Mouse (Mus musculus): Measurements from ENCODE around the gene Slc25a33. TPM values are rescaled to one million over a fixed set of nuclear protein-coding genes. Genes with fewer than 3 reads are reported as not detected.

Slc25a33 gene
- 7.2 and 7.3 TPM in 2 replicates for polyA plus RNA-seq (2012; rRNA removed)

GRCm38 (mm10) chr4:149774094-149774470 lies at the start of gene Slc25a33:
Gene Slc25a33, minus strand, starts transcription at chr4:149774277.
- no peaks in the 10 kb centered on the region for H3K36me3 ChIP-seq (ENCODE audit: control insufficient read depth, insufficient read depth, low read length)
- TF ChIP-seq POLR2A (IDR thresholded peaks at IDR 0.05; ENCODE audit: control insufficient read depth, extremely low read depth, insufficient read depth, low read length, poor library complexity) = peak; percentile 83
- peak; percentile 73; the same call in 1 of the 2 replicates for TF ChIP-seq CTCF (IDR thresholded peaks at IDR 0.05; ENCODE audit: borderline replicate concordance, control insufficient read depth, extremely low read depth, insufficient read depth, low read length, poor library complexity)
- under 1% methylated on average over 51 of the region's 51 CpGs for WGBS
- peak within 1 kb of the TSS; percentile 49 for H3K4me3 ChIP-seq (ENCODE audit: control insufficient read depth, insufficient read depth, low read length)
- no peak within 1 kb of the TSS for H3K27ac ChIP-seq (ENCODE audit: control insufficient read depth, insufficient read depth, low read length)
- peaks cover 4% of the 10 kb centered on the region for H3K4me1 ChIP-seq (replicated peaks; ENCODE audit: control insufficient read depth, insufficient read depth, low read length)
- peak; percentile 90 for DNase-seq
- 0 out of 2 replicates have a peak, but pooled peaks cover 2% of the 10 kb centered on the region for H3K27me3 ChIP-seq (ENCODE audit: control insufficient read depth, insufficient read depth, low read length)

DNA sequence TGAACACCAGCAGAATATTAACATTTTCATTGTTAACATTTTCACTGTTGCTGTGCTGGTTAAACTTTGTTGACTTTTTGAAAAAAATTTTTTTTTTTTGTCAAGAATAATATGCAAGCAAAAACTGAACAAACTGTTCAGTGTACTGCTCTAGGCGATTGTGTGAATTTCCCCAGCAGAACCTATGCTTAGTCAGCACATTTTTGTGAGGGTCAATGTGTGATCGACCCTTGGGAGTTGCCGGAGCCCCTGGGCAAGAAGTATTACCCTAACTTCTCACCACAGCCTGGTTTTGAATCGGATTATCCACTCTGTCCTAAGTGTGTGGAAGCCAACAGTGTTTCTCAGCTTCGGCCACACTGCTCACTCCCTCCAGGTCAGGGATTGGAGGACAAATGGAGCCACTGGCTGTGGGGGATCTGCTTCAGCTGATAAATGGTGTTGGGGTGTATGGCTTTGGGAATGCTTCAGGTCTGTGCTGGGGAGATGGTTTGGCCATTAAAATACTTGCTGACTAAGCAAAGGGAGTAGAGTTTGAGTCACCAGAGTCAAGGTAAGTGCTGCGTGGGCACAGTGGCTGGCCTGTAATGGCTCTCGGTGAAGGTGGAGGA lies 48.6 kb upstream of the Slc25a33 start:
- TF ChIP-seq CTCF (IDR thresholded peaks at IDR 0.05; ENCODE audit: borderline replicate concordance, control insufficient read depth, extremely low read depth, insufficient read depth, low read length, poor library complexity) = no peak
- no peak for TF ChIP-seq POLR2A (IDR thresholded peaks at IDR 0.05; ENCODE audit: control insufficient read depth, extremely low read depth, insufficient read depth, low read length, poor library complexity)
- Histone ChIP-seq H3K4me3 (ENCODE audit: control insufficient read depth, insufficient read depth, low read length) (no peak overlapping the region), H3K27ac (ENCODE audit: control insufficient read depth, insufficient read depth, low read length) (no peak overlapping the region), H3K36me3 (ENCODE audit: control insufficient read depth, insufficient read depth, low read length) (no peaks in the 10 kb centered on the region), H3K4me1 (replicated peaks; ENCODE audit: control insufficient read depth, insufficient read depth, low read length) (no peaks in the 10 kb centered on the region), H3K27me3 (ENCODE audit: control insufficient read depth, insufficient read depth, low read length) (no peaks in the 10 kb centered on the region)
- DNase-seq = no peak
- 83% methylated on average over 7 of the region's 7 CpGs for WGBS

GRCm38 (mm10) chr4:149822126-149822525 lies 48.0 kb upstream of the Slc25a33 start:
- H3K27me3 ChIP-seq (ENCODE audit: control insufficient read depth, insufficient read depth, low read length) = no peaks in the 10 kb centered on the region
- H3K4me3 ChIP-seq (ENCODE audit: control insufficient read depth, insufficient read depth, low read length) = no peak overlapping the region
- no peak overlapping the region for H3K27ac ChIP-seq (ENCODE audit: control insufficient read depth, insufficient read depth, low read length)
- H3K4me1 ChIP-seq (replicated peaks; ENCODE audit: control insufficient read depth, insufficient read depth, low read length) = no peaks in the 10 kb centered on the region
- no peak for TF ChIP-seq POLR2A (IDR thresholded peaks at IDR 0.05; ENCODE audit: control insufficient read depth, extremely low read depth, insufficient read depth, low read length, poor library complexity)
- no peak for TF ChIP-seq CTCF (IDR thresholded peaks at IDR 0.05; ENCODE audit: borderline replicate concordance, control insufficient read depth, extremely low read depth, insufficient read depth, low read length, poor library complexity)
- 71% methylated on average over 9 of the region's 9 CpGs for WGBS
- H3K36me3 ChIP-seq (ENCODE audit: control insufficient read depth, insufficient read depth, low read length) = no peaks in the 10 kb centered on the region
- DNase-seq = no peak

DNA sequence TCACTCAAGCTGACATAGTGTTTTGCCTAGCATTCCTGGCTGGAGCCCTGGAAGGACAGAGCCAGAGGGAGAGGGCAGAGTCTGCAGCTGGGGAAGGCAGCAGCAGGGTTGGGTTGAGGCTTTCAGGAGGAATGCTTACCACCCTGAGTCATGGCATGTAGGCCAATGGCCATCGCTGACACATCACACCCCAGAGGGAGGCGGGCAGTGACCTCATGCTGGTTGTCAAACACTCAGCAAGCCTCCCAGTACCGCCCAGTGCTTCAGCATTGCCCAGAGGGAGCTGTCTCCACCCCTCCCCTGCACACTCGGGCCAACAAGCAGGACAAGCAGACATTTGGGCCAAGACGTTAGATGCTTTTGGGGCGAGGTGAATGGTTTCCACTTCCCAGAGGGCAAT lies 46.5 kb upstream of the Slc25a33 start:
- TF ChIP-seq POLR2A (IDR thresholded peaks at IDR 0.05; ENCODE audit: control insufficient read depth, extremely low read depth, insufficient read depth, low read length, poor library complexity) (no peak), CTCF (IDR thresholded peaks at IDR 0.05; ENCODE audit: borderline replicate concordance, control insufficient read depth, extremely low read depth, insufficient read depth, low read length, poor library complexity) (no peak)
- 85% methylated on average over 6 of the region's 6 CpGs for WGBS
- Histone ChIP-seq H3K4me1 (replicated peaks; ENCODE audit: control insufficient read depth, insufficient read depth, low read length) (no peaks in the 10 kb centered on the region), H3K4me3 (ENCODE audit: control insufficient read depth, insufficient read depth, low read length) (no peak overlapping the region), H3K27me3 (ENCODE audit: control insufficient read depth, insufficient read depth, low read length) (no peaks in the 10 kb centered on the region), H3K27ac (ENCODE audit: control insufficient read depth, insufficient read depth, low read length) (no peak overlapping the region), H3K36me3 (ENCODE audit: control insufficient read depth, insufficient read depth, low read length) (no peaks in the 10 kb centered on the region)
- no peak for DNase-seq

DNA sequence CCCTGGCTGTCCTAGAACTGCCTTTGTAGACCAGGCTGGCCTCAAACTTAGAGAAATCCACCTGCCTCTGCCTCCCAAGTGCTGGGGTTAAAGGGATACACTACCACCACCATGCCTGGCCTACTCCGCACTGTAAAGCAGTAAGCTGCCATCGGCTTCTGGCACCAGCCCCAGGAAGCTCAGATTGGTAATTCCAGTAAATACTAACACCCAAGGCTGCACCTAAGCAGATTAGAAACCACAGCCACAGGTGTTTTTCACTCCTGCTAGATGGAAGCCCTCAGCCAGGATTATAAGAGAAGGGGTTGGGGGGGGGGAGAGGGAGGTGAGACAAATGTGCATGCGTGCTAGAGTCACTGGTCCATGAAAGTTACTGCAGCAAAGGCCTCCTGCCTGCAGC lies 45.1 kb upstream of the Slc25a33 start:
- H3K4me1 ChIP-seq (replicated peaks; ENCODE audit: control insufficient read depth, insufficient read depth, low read length) = no peaks in the 10 kb centered on the region
- TF ChIP-seq POLR2A (IDR thresholded peaks at IDR 0.05; ENCODE audit: control insufficient read depth, extremely low read depth, insufficient read depth, low read length, poor library complexity) = no peak
- TF ChIP-seq CTCF (IDR thresholded peaks at IDR 0.05; ENCODE audit: borderline replicate concordance, control insufficient read depth, extremely low read depth, insufficient read depth, low read length, poor library complexity) = no peak
- no peaks in the 10 kb centered on the region for H3K36me3 ChIP-seq (ENCODE audit: control insufficient read depth, insufficient read depth, low read length)
- no peaks in the 10 kb centered on the region for H3K27me3 ChIP-seq (ENCODE audit: control insufficient read depth, insufficient read depth, low read length)
- DNase-seq = no peak
- no peak overlapping the region for H3K27ac ChIP-seq (ENCODE audit: control insufficient read depth, insufficient read depth, low read length)
- 54% methylated on average over 3 of the region's 3 CpGs for WGBS
- no peak overlapping the region for H3K4me3 ChIP-seq (ENCODE audit: control insufficient read depth, insufficient read depth, low read length)

DNA sequence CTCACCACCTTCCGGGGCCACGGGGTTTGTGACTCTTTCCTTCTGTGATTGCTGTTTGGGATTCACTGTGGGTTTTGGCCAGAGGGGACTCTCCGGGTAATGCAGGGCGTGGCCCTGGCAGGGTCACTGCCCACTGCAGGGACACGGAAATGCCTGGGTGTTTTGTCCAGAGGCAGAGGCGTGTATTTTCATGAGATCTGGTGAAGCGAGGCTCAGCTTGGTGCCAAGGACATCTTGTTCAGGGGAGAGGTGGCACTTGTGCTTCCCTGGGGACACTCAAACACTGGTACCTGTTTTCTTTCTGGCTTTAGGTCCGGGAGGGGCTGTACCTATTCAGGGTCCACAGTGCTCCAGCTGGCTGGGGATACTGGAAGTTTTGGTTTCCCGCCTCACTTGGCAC lies 42.5 kb upstream of the Slc25a33 start:
- H3K4me1 ChIP-seq (replicated peaks; ENCODE audit: control insufficient read depth, insufficient read depth, low read length) = peaks cover 10% of the 10 kb centered on the region; the same call in 1 of the 2 replicates
- DNase-seq = no peak

DNA sequence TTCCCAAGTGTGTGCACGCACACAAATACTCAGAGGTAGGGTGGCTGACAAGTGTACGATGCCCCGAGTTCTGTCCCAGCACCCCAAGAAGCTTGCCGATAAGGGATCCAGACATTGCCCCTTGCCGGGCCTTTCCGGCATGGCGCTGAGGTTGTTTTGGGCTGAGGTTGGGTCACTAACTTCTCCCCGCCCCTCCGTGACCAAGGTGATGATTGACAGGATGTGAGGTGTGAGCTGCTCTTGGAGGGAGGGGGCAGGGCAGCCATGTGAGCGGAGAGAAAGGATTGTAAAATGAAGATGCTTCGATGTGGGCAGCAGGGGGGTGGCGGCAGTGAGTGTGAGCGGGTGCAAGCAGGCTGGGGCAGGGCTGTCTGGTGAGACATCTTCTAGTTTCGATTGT lies 41.5 kb upstream of the Slc25a33 start:
- Histone ChIP-seq H3K4me3 (ENCODE audit: control insufficient read depth, insufficient read depth, low read length) (no peak overlapping the region), H3K36me3 (ENCODE audit: control insufficient read depth, insufficient read depth, low read length) (no peaks in the 10 kb centered on the region), H3K4me1 (replicated peaks; ENCODE audit: control insufficient read depth, insufficient read depth, low read length) (peaks cover 10% of the 10 kb centered on the region; the same call in 1 of the 2 replicates), H3K27ac (ENCODE audit: control insufficient read depth, insufficient read depth, low read length) (no peak overlapping the region), H3K27me3 (ENCODE audit: control insufficient read depth, insufficient read depth, low read length) (no peaks in the 10 kb centered on the region)
- no peak for TF ChIP-seq CTCF (IDR thresholded peaks at IDR 0.05; ENCODE audit: borderline replicate concordance, control insufficient read depth, extremely low read depth, insufficient read depth, low read length, poor library complexity)
- TF ChIP-seq POLR2A (IDR thresholded peaks at IDR 0.05; ENCODE audit: control insufficient read depth, extremely low read depth, insufficient read depth, low read length, poor library complexity) = no peak
- WGBS = 91% methylated on average over 14 of the region's 14 CpGs
- no peak for DNase-seq

More for the DNA sequence above, 42.5 kb upstream of the Slc25a33 start:
- 95% methylated on average over 9 of the region's 9 CpGs for WGBS
- no peak overlapping the region for H3K4me3 ChIP-seq (ENCODE audit: control insufficient read depth, insufficient read depth, low read length)
- H3K27ac ChIP-seq (ENCODE audit: control insufficient read depth, insufficient read depth, low read length) = no peak overlapping the region
- H3K27me3 ChIP-seq (ENCODE audit: control insufficient read depth, insufficient read depth, low read length) = no peaks in the 10 kb centered on the region
- TF ChIP-seq CTCF (IDR thresholded peaks at IDR 0.05; ENCODE audit: borderline replicate concordance, control insufficient read depth, extremely low read depth, insufficient read depth, low read length, poor library complexity) = no peak
- no peaks in the 10 kb centered on the region for H3K36me3 ChIP-seq (ENCODE audit: control insufficient read depth, insufficient read depth, low read length)

Data from thymus, adult 2 months (tissue).